Mouse (Mus musculus): ENCODE results near the gene Cyth1. TPM values are rescaled to one million over a fixed set of nuclear protein-coding genes. Genes with fewer than 3 reads are reported as not detected.

Gene Cyth1
- polyA plus RNA-seq, 1 experiment, result 19.6 TPM

GRCm38 (mm10) chr11:118256371-118256770, 8.0 kb upstream of the Cyth1 start:
- Histone ChIP-seq H3K27ac (ENCODE audit: insufficient read depth, low read depth, low read length) (no peak overlapping the region), H3K36me3 (ENCODE audit: control insufficient read depth, insufficient read depth, low read length) (peaks cover 25% of the 10 kb centered on the region), H3K4me1 (ENCODE audit: control insufficient read depth, insufficient read depth, insufficient read length, low read length) (peaks cover 7% of the 10 kb centered on the region), H3K27me3 (ENCODE audit: control insufficient read depth, insufficient read depth, low read length) (no peaks in the 10 kb centered on the region), H3K4me3 (ENCODE audit: low read depth, low read length) (no peak overlapping the region)
- 86% methylated on average over 7 of the region's 7 CpGs for WGBS
- TF ChIP-seq POLR2A (IDR thresholded peaks at IDR 0.05; ENCODE audit: low read depth, low read length) (no peak), CTCF (IDR thresholded peaks at IDR 0.05; ENCODE audit: extremely low read depth, insufficient read length, insufficient replicate concordance, low read depth, low read length) (no peak)

GRCm38 (mm10) chr11:118254159-118254951, 6.0 kb upstream of the Cyth1 start:
- H3K36me3 ChIP-seq (ENCODE audit: control insufficient read depth, insufficient read depth, low read length), result peaks cover 10% of the 10 kb centered on the region
- H3K4me3 ChIP-seq (ENCODE audit: low read depth, low read length), result no peak overlapping the region
- H3K4me1 ChIP-seq (ENCODE audit: control insufficient read depth, insufficient read depth, insufficient read length, low read length), result peaks cover 8% of the 10 kb centered on the region
- no peaks in the 10 kb centered on the region for H3K27me3 ChIP-seq (ENCODE audit: control insufficient read depth, insufficient read depth, low read length)
- H3K27ac ChIP-seq (ENCODE audit: insufficient read depth, low read depth, low read length), result peak overlapping the region; percentile 40
- WGBS, result 24% methylated on average over 15 of the region's 15 CpGs
- no peak for TF ChIP-seq POLR2A (IDR thresholded peaks at IDR 0.05; ENCODE audit: low read depth, low read length)
- TF ChIP-seq CTCF (IDR thresholded peaks at IDR 0.05; ENCODE audit: extremely low read depth, insufficient read length, insufficient replicate concordance, low read depth, low read length), result no peak

- H3K4me1 ChIP-seq (ENCODE audit: control insufficient read depth, insufficient read depth, insufficient read length, low read length), result peaks cover 14% of the 10 kb centered on the region
- peak overlapping the region; percentile 40; the same call in 1 of the 2 replicates for H3K27ac ChIP-seq (ENCODE audit: insufficient read depth, low read depth, low read length)
- TF ChIP-seq CTCF (IDR thresholded peaks at IDR 0.05; ENCODE audit: extremely low read depth, insufficient read length, insufficient replicate concordance, low read depth, low read length) (no peak), POLR2A (IDR thresholded peaks at IDR 0.05; ENCODE audit: low read depth, low read length) (no peak)
- no peaks in the 10 kb centered on the region for H3K27me3 ChIP-seq (ENCODE audit: control insufficient read depth, insufficient read depth, low read length)
- no peak overlapping the region for H3K4me3 ChIP-seq (ENCODE audit: low read depth, low read length)
- 77% methylated on average over 7 of the region's 7 CpGs for WGBS
- H3K36me3 ChIP-seq (ENCODE audit: control insufficient read depth, insufficient read depth, low read length), result peaks cover 3% of the 10 kb centered on the region; the same call in 1 of the 2 replicates
Observed at GRCm38 (mm10) chr11:118253447-118254158, 5.2 kb upstream of the Cyth1 start.

DNA sequence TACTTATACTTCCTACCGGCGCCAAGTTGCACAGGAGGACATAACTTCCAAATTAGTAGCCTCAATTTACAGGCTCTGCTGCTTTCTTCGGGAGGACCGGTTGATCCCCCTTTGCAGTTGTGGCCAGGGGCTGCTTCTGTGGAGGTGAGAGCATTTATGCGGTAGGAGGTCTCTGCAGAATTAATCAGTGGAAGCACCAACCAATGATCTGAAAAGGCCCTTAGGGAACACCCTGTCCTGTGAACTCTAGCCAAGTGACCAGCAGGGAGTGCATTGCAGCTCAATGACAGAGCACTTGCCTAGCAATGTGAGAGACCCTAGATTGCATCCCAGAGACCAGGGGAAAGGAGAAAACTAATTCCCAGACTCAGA, 606 bp upstream of the Cyth1 start:
- H3K27ac ChIP-seq (ENCODE audit: insufficient read depth, low read depth, low read length), result peak overlapping the region; percentile 95
- TF ChIP-seq POLR2A (IDR thresholded peaks at IDR 0.05; ENCODE audit: low read depth, low read length) (no peak), CTCF (IDR thresholded peaks at IDR 0.05; ENCODE audit: extremely low read depth, insufficient read length, insufficient replicate concordance, low read depth, low read length) (no peak)
- H3K36me3 ChIP-seq (ENCODE audit: control insufficient read depth, insufficient read depth, low read length), result no peaks in the 10 kb centered on the region
- peak overlapping the region; percentile 48 for H3K4me3 ChIP-seq (ENCODE audit: low read depth, low read length)
- 1% methylated on average over 5 of the region's 5 CpGs for WGBS
- H3K27me3 ChIP-seq (ENCODE audit: control insufficient read depth, insufficient read depth, low read length), result no peaks in the 10 kb centered on the region
- peaks cover 12% of the 10 kb centered on the region; the same call in 1 of the 2 replicates for H3K4me1 ChIP-seq (ENCODE audit: control insufficient read depth, insufficient read depth, insufficient read length, low read length)

- 1% methylated on average over 43 of the region's 43 CpGs for WGBS
- peak overlapping the region; percentile 62 for H3K27ac ChIP-seq (ENCODE audit: insufficient read depth, low read depth, low read length)
- peak; percentile 9; the same call in 1 of the 2 replicates for TF ChIP-seq CTCF (IDR thresholded peaks at IDR 0.05; ENCODE audit: extremely low read depth, insufficient read length, insufficient replicate concordance, low read depth, low read length)
- TF ChIP-seq POLR2A (IDR thresholded peaks at IDR 0.05; ENCODE audit: low read depth, low read length), result no peak
- H3K4me3 ChIP-seq (ENCODE audit: low read depth, low read length), result peak overlapping the region; percentile 87
- H3K36me3 ChIP-seq (ENCODE audit: control insufficient read depth, insufficient read depth, low read length), result no peaks in the 10 kb centered on the region
- H3K4me1 ChIP-seq (ENCODE audit: control insufficient read depth, insufficient read depth, insufficient read length, low read length), result peaks cover 12% of the 10 kb centered on the region; the same call in 1 of the 2 replicates
- H3K27me3 ChIP-seq (ENCODE audit: control insufficient read depth, insufficient read depth, low read length), result no peaks in the 10 kb centered on the region
Observed at GRCm38 (mm10) chr11:118247359-118248095, 865 bp downstream of the Cyth1 start.

DNA sequence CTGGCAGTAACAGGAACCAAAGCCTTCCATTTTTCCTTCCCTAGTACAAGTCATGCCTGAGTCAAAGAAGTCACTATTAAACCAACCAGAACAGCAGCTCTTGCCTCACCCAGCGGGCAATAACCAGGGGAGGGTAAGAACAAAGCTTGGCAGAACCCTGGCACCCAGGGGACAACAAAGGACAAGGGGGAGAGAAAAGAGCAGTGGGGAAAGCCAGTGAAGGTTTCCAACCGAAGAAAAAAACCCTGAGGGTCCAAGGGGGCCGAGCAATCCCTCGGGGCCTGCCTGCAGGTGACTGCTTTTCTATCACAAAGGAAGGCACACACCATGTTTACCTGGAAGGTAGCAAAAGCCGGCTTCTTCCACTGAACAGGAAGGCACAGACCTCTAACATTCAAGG, 1.7 kb downstream of the Cyth1 start:
- TF ChIP-seq CTCF (IDR thresholded peaks at IDR 0.05; ENCODE audit: extremely low read depth, insufficient read length, insufficient replicate concordance, low read depth, low read length) (no peak), POLR2A (IDR thresholded peaks at IDR 0.05; ENCODE audit: low read depth, low read length) (no peak)
- H3K27me3 ChIP-seq (ENCODE audit: control insufficient read depth, insufficient read depth, low read length), result no peaks in the 10 kb centered on the region
- 36% methylated on average over 5 of the region's 5 CpGs for WGBS
- peak overlapping the region; percentile 62 for H3K27ac ChIP-seq (ENCODE audit: insufficient read depth, low read depth, low read length)
- peak overlapping the region; percentile 87 for H3K4me3 ChIP-seq (ENCODE audit: low read depth, low read length)
- H3K36me3 ChIP-seq (ENCODE audit: control insufficient read depth, insufficient read depth, low read length), result no peaks in the 10 kb centered on the region
- peaks cover 14% of the 10 kb centered on the region; the same call in 1 of the 2 replicates for H3K4me1 ChIP-seq (ENCODE audit: control insufficient read depth, insufficient read depth, insufficient read length, low read length)
